Mouse (Mus musculus): ENCODE data around the gene Tmem200b.

Gene Tmem200b

GRCm38 (mm10) chr4:131921461-131922346, at the start of gene Tmem200b:
Tmem200b (plus strand) TSS chr4:131921771.
- peak; percentile 20 for DNase-seq (ENCODE audit: low read depth, low spot score)

GRCm38 (mm10) chr4:131872672-131873292, 48.8 kb upstream of the Tmem200b start:
- DNase-seq (ENCODE audit: low read depth, low spot score), result no peak

- peak; percentile 99 for DNase-seq (ENCODE audit: low read depth, low spot score)
These were observed 48.0 kb upstream of the Tmem200b start, which contains the start of gene Srsf4 for GRCm38 (mm10) chr4:131873293-131874168. Srsf4 (plus strand) TSS chr4:131873617.

GRCm38 (mm10) chr4:131874169-131874536, 47.4 kb upstream of the Tmem200b start:
- DNase-seq (ENCODE audit: low read depth, low spot score), result no peak

- DNase-seq (ENCODE audit: low read depth, low spot score), result no peak
These were observed 47.0 kb upstream of the Tmem200b start for GRCm38 (mm10) chr4:131874567-131874966.

GRCm38 (mm10) chr4:131875242-131875641, 46.3 kb upstream of the Tmem200b start:
- DNase-seq (ENCODE audit: low read depth, low spot score), result no peak

GRCm38 (mm10) chr4:131876836-131877235, 44.7 kb upstream of the Tmem200b start:
- DNase-seq (ENCODE audit: low read depth, low spot score), result no peak

- no peak for DNase-seq (ENCODE audit: low read depth, low spot score)
These were observed 41.9 kb upstream of the Tmem200b start for GRCm38 (mm10) chr4:131879692-131880091.

- no peak for DNase-seq (ENCODE audit: low read depth, low spot score)
These were observed 40.3 kb upstream of the Tmem200b start for GRCm38 (mm10) chr4:131881306-131881705.

- DNase-seq (ENCODE audit: low read depth, low spot score), result no peak
These were observed 38.0 kb upstream of the Tmem200b start for GRCm38 (mm10) chr4:131883571-131883970.

GRCm38 (mm10) chr4:131885376-131885775, 36.2 kb upstream of the Tmem200b start:
- no peak for DNase-seq (ENCODE audit: low read depth, low spot score)

GRCm38 (mm10) chr4:131888564-131888963, 33.0 kb upstream of the Tmem200b start:
- no peak for DNase-seq (ENCODE audit: low read depth, low spot score)

- DNase-seq (ENCODE audit: low read depth, low spot score), result no peak
These were observed 30.9 kb upstream of the Tmem200b start for GRCm38 (mm10) chr4:131890692-131891091.

- no peak for DNase-seq (ENCODE audit: low read depth, low spot score)
These were observed 24.5 kb upstream of the Tmem200b start for GRCm38 (mm10) chr4:131897109-131897508.

- no peak for DNase-seq (ENCODE audit: low read depth, low spot score)
These were observed 23.8 kb upstream of the Tmem200b start for GRCm38 (mm10) chr4:131897787-131898186.

GRCm38 (mm10) chr4:131898503-131899179, 22.9 kb upstream of the Tmem200b start:
- DNase-seq (ENCODE audit: low read depth, low spot score), result no peak

GRCm38 (mm10) chr4:131899180-131899554, 22.4 kb upstream of the Tmem200b start:
- no peak for DNase-seq (ENCODE audit: low read depth, low spot score)

GRCm38 (mm10) chr4:131901090-131901489, 20.5 kb upstream of the Tmem200b start:
- DNase-seq (ENCODE audit: low read depth, low spot score), result peak; percentile 49

GRCm38 (mm10) chr4:131904478-131904877, 17.1 kb upstream of the Tmem200b start:
- peak; percentile 23 for DNase-seq (ENCODE audit: low read depth, low spot score)

GRCm38 (mm10) chr4:131906423-131906822, 15.1 kb upstream of the Tmem200b start:
- no peak for DNase-seq (ENCODE audit: low read depth, low spot score)

GRCm38 (mm10) chr4:131907912-131908311, 13.7 kb upstream of the Tmem200b start:
- no peak for DNase-seq (ENCODE audit: low read depth, low spot score)
